Mouse (Mus musculus): ENCODE measurements around the gene Pnpla7. TPM values are rescaled to one million over a fixed set of nuclear protein-coding genes. Genes with fewer than 3 reads are reported as not detected.

Pnpla7 gene
- polyA plus RNA-seq, 1 experiment from 2014 or later: 12.2 TPM

GRCm38 (mm10) chr2:25098956-25099355 is 123.1 kb downstream of the Pnpla7 start:
- Histone ChIP-seq H3K9me3 (replicated peaks) (no peaks in the 10 kb centered on the region), H3K4me3 (replicated peaks) (no peak overlapping the region), H3K4me2 (no peak overlapping the region), H3K36me3 (replicated peaks) (no peaks in the 10 kb centered on the region), H3K4me1 (replicated peaks) (peaks cover 18% of the 10 kb centered on the region), H3K27me3 (peaks cover 4% of the 10 kb centered on the region), H3K9ac (no peak overlapping the region), H3K27ac (replicated peaks) (no peak overlapping the region)
- no peak; the same call in 1 of the 2 replicates for ATAC-seq (ENCODE audit: insufficient read depth)
- WGBS (ENCODE audit: insufficient replicate concordance): 40% methylated on average over 5 of the region's 5 CpGs

DNA sequence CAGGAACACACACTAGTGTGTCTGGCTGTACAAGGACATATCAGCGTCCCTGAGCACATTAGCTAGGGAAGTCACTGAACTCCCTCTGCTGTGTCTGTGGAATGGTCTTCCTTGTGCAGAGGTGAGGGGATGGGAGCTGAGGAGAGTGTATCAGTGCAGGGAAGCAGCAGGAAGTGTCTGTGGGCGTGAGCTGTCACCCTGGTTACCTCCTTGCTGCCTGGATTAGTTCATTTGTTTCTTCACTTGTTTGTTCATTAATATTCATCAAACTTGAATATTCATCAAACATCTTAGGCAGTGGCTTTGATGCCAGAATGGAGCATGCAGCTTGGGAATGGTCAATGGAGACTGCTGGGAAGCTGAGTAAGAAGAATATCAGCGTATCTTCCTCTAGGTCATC is 123.9 kb downstream of the Pnpla7 start:
- peaks cover 16% of the 10 kb centered on the region for H3K4me1 ChIP-seq (replicated peaks)
- WGBS (ENCODE audit: insufficient replicate concordance): 56% methylated on average over 3 of the region's 3 CpGs
- no peak overlapping the region for H3K4me3 ChIP-seq (replicated peaks)
- ATAC-seq (ENCODE audit: insufficient read depth): no peak
- H3K9me3 ChIP-seq (replicated peaks): no peaks in the 10 kb centered on the region
- no peak overlapping the region for H3K9ac ChIP-seq
- no peak overlapping the region for H3K27ac ChIP-seq (replicated peaks)
- H3K36me3 ChIP-seq (replicated peaks): no peaks in the 10 kb centered on the region
- no peak overlapping the region for H3K4me2 ChIP-seq
- no peaks in the 10 kb centered on the region; the same call in 1 of the 2 replicates for H3K27me3 ChIP-seq

Small RNA genes within 50 kb of the gene (microRNA-seq; reads per million reads assigned to microRNA genes)
- gene Gm22875 (not detected), gene Gm24328 (not detected), gene Mir7664 (not detected)

Other genes with a start within 250 kb of the Pnpla7 start
- gene Cacna1b, start 212.9 kb upstream of the Pnpla7 start, polyA plus RNA-seq (2015; fragmentation: Nextera tagmentation; extraction: Ambion mirVana): 0.01 and 0.02 TPM in 2 replicates
- gene Ehmt1, start 56.4 kb upstream of the Pnpla7 start, polyA plus RNA-seq (2015; fragmentation: Nextera tagmentation; extraction: Ambion mirVana): 13.4 and 13.8 TPM in 2 replicates
- gene Arrdc1, start 40.8 kb upstream of the Pnpla7 start, polyA plus RNA-seq (2015; fragmentation: Nextera tagmentation; extraction: Ambion mirVana): 17.5 and 18.6 TPM in 2 replicates
- gene Zmynd19, start 26.2 kb upstream of the Pnpla7 start, polyA plus RNA-seq (2015; fragmentation: Nextera tagmentation; extraction: Ambion mirVana): 9.8 and 10.7 TPM in 2 replicates
- gene Dph7, start 13.6 kb upstream of the Pnpla7 start, polyA plus RNA-seq (2015; fragmentation: Nextera tagmentation; extraction: Ambion mirVana): 8.0 and 8.3 TPM in 2 replicates
- 62.6 and 69.8 TPM in 2 replicates for gene Mrpl41, start 935 bp upstream of the Pnpla7 start, polyA plus RNA-seq (2015; fragmentation: Nextera tagmentation; extraction: Ambion mirVana)
- gene Nsmf, start 78.3 kb downstream of the Pnpla7 start, polyA plus RNA-seq (2015; fragmentation: Nextera tagmentation; extraction: Ambion mirVana): 8.3 and 9.7 TPM in 2 replicates
- 5.3 and 6.8 TPM in 2 replicates for gene Entpd8, start 104.3 kb downstream of the Pnpla7 start, polyA plus RNA-seq (2015; fragmentation: Nextera tagmentation; extraction: Ambion mirVana)
- gene Noxa1, start 119.1 kb downstream of the Pnpla7 start, polyA plus RNA-seq (2015; fragmentation: Nextera tagmentation; extraction: Ambion mirVana): 0.94 and 0.98 TPM in 2 replicates
- 2.1 and 2.4 TPM in 2 replicates for gene Nrarp, start 204.7 kb downstream of the Pnpla7 start, polyA plus RNA-seq (2015; fragmentation: Nextera tagmentation; extraction: Ambion mirVana)
- gene Tor4a, start 220.9 kb downstream of the Pnpla7 start, polyA plus RNA-seq (2015; fragmentation: Nextera tagmentation; extraction: Ambion mirVana): 6.2 and 6.8 TPM in 2 replicates
- 35.9 and 40.6 TPM in 2 replicates for gene Nelfb, start 235.5 kb downstream of the Pnpla7 start, polyA plus RNA-seq (2015; fragmentation: Nextera tagmentation; extraction: Ambion mirVana)
- not detected in 2 replicates for gene Stpg3, start 238.6 kb downstream of the Pnpla7 start, polyA plus RNA-seq (2015; fragmentation: Nextera tagmentation; extraction: Ambion mirVana)
- gene Fam166a, start 242.7 kb downstream of the Pnpla7 start, polyA plus RNA-seq (2015; fragmentation: Nextera tagmentation; extraction: Ambion mirVana): 1.0 TPM in 1 of 2 replicates, not detected in the other
- 695 and 769 TPM in 2 replicates for gene Tubb4b, start 248.7 kb downstream of the Pnpla7 start, polyA plus RNA-seq (2015; fragmentation: Nextera tagmentation; extraction: Ambion mirVana)